Mouse (Mus musculus) T-helper 17 cell (primary cell): ENCODE data around the gene Gm826.

Experiments used
- in situ Hi-C, 2 experiments: fragments of 300-600 bp; cut with MboI, MseI; formaldehyde crosslinking; loops; 1 replicate in 1 of 2; 2 replicates in 1 of 2; pipeline ENCODE4 v1.15.1; 2025; ENCODE audit warnings: high pct_unique_total_duplicates in 2 of 2

Gm826 gene

DNA sequence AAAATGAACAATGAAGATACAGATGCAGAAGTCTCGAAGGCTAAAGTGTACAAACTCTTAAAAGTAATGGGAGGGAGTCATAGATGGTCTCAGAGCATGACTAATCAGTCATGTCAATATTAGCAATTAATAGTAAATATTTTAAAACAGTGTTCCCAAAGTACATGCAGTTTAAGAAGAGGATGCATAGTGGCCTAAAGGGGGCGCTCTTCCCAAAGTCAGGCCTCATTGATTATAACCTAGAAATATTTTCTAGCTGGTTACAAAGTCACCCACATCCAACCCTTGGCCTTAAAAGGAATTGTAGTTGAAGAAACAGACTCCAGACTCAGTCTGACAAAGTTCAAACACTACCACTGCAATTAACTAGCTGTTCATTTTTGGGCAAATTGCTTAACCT is 20.4 kb upstream of the Gm826 start:
- in situ Hi-C loops: no loop called here

DNA sequence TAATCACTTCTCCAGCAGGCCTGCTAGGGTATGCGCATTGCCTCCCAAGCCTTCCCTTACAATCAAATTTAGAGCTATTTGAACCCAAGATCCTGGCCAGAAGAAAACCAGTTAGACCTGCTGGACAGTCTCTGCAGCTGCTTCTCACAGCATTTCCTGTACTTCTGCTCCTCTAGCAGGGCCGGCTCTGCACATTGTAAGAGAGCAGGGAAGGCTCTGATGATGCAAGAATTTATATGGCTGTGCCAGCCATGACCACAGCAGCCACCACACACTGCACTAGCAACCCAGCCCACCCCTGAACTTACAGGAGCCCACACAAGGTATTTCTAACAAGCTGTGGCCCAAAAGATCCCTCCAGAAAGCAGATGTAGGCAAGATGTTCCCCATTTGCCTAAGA is 19.6 kb upstream of the Gm826 start:
- in situ Hi-C loops: no loop called here

DNA sequence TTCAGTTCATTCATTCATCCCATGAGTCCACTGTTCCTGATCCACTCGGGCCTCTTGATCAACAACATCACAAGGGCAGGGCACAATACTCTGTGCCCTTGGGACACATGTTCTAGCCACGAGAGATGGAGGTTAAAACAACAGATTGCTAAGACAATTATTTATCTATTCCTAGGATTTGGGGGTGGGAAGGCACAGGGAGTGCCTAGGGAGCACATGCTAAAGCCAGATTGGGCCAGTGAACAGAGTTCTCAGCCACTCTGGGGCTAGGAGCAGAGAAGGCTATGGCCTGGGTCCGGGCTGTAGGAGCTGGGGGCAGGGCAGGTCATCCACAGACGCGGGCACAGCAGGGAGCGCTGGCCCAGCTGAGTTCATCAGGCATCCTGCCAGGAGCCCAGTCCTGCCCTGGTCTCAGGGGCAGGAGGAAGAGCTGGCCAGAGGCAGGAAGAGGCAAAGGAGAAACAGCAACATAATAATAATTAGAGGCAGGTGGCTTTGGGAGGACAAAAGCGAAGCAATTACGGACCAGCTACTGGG is 17.1 kb upstream of the Gm826 start:
- in situ Hi-C loops: no loop called here

DNA sequence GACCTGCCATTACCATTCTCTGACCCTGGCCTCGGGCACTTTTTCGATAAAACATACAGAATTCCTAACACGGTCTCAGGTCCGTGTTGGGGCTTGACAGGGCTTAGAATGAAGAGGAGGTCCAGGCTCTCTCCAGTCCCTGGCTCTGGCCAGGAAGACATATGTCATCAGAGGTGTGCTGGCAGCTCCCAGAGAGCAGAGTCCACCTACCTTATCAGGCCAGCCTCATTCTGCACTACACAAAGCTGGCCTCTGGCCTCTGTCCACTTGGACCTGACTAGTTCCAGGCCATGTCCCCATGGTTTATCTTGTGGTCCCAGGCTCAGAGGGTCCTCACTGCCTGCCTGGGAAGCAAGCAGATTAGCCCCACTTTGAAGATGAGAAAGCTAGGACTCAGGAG is 15.6 kb upstream of the Gm826 start:
- in situ Hi-C loops: no loop called here

DNA sequence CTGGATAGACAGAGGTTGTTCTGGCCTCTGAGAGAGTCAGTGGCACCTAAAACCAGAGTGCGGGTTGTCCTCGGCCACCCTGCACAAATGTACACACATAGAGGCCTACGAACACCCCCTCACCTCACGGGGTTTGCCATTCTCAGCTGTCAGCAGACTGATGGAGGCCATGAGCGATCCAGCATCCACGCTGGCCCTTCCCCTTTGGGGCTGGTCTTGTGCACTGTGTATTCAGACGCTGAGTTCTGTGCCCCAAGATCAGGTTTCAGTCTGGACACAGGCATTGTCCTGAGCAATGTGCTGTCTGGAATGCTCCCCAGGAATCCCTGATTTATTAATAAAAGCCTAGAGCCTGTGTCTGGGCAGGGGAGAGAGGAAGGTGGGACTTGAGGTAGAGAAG is 14.8 kb upstream of the Gm826 start:
- in situ Hi-C loops: no loop called here

DNA sequence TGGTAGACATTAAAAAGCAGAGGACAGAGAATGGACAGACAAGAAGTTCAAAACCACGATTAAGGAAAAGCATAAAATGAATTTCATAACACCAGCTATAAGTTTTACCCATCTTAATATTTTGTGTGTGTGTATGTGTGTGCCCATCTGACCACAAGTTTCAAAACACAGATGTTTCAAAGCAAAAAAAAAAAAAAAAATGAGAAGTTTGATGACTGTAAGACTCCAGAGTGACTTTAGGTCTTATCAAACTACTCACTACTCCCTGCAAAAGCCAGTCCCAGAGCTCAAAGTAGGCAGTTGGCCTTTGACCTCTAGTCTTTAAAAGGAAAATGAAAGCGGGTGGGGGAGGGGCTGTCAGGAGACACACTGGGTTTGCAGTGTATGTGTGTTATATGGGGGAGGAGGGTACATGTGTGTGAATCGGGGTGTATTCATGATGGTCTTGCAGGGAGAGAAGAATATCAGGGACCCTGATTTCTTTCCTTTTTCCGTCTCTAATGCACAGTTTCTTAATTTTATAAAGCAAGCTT is 14.2 kb upstream of the Gm826 start:
- in situ Hi-C loops: no loop called here

DNA sequence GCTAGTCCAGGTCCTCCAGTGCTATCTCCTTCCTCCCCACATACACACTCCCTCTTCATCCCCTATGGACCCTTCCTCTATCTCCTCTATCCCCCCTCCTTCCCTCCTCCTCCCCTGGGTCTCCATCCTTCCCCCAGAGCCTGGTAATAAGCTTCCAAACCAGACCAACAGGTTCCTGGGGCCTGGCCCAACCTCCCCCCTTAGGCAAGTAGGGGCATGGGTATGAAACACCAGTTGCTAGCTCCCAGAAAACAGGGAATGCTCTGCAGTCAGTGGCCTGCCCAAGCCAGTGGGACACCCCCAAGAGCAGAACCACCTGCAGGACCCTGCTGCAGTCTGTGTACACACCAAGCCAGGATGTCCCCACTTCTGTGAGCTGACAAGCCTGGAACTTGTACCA is 11.7 kb upstream of the Gm826 start:
- in situ Hi-C loops: no loop called here

DNA sequence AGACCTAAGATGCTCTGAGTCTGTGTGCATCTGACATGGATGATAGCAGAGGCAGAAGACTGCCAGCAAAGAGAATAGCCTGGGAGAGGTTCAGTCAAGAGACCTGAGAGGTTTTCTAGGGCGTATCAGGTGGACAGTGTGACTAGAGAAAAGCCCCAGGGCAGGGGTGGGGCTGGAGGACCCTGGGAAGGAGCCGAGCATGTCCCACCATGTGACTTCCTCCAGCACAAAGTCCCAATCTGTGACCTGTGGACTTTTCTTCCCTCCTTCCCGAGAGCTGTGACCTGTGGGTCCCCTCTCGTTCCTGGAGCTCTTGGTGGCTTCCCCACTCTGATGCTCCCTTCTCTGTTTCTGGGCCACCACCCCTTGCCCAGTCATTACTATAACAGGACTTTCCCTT is 6.2 kb upstream of the Gm826 start:
- in situ Hi-C loops: no loop called here

DNA sequence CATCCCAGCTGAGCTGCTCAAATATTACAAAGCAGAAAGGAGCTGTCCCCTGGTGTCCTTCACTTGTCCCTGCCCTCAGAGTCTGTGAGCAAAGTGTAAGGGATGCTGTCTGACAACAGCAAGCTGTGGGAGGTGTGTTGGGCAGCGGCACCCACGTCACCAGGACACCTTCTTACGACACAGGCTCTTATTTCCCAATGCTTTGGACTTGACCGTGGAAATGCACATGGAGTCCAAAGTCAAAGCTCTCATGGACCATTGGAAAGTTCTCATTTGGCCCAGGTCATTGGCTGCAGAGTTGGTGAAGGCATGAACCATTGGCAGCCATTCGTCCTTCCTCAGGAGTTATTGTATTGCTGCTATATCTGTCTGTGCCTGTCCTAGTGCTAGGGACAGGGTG is 5.6 kb upstream of the Gm826 start:
- in situ Hi-C loops: no loop called here

DNA sequence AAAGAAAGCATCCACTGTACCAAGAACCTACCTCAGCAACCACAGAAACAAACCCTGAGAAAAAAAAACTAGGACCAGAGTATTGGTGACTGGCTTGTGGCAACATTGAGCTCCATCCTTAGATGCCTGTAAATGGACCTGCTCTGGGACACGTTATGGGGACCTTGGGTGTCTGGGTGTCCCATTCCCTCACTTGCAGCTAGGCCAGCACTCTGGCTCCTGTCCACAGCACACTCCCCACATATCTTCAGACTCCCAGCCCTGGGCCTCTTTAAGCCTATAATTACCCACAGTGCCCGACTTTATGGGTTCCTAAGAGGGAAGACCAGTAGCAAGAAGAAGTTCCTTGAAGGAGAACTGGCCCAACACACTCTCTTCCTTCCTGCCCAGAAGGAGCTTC is 2.1 kb upstream of the Gm826 start:
- in situ Hi-C loops: no loop called here

DNA sequence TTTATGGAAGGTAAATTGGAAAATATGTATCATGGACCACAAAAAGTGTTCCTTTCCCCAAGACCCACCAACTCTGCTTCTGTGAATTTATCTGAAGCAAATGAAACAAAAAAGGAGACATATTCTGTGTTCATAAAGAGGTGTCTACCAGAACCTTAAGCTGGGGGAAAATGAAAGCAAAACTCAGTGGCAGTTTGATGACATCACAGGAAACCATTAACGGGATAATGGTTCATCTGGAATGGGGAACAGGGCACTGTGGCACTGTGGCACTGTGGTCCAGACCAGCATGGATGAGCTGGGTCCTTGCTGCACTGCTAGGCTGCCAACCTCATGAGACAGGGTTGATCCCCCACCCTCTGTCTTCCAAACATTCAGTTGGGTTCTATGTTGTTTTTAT is 1.1 kb upstream of the Gm826 start:
- in situ Hi-C loops: no loop called here

DNA sequence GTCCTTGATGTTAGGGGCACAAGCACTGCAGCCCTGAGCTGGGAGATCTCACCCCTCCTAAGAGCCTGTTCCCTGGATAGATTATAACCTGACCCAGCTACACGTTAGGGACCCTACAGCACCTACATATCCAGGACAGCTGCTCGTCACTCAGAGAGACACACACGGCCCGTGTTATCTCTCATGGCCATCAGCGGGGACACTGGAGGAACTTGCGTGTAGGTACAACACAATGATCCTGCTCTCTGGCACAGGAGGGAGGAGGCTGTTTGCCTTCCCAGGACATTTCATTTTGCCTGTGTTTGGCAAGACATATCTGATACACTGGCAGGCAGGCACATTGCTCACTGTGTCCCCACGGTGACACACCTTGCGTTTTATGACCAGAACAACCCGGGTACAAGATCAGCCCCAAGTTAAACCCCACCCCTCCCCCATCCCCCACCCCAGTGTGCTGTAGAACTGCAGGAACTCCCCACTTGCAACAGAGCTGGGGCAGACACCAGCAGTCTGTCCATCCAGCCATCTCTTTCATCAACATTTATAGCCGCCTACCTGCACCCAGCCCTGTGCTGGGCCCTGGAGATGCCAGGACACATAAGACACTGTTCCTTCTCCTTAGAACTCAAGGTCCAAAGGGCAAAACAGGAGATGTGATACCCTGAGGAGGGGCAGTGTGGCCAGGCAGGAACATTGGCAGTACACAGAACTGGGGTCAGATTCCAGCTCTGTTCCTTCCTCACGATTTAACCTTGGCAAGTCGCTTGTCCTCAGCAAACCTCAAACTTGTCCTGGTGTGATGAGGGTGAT is 1.2 kb downstream of the Gm826 start:
- in situ Hi-C loops: no loop called here

DNA sequence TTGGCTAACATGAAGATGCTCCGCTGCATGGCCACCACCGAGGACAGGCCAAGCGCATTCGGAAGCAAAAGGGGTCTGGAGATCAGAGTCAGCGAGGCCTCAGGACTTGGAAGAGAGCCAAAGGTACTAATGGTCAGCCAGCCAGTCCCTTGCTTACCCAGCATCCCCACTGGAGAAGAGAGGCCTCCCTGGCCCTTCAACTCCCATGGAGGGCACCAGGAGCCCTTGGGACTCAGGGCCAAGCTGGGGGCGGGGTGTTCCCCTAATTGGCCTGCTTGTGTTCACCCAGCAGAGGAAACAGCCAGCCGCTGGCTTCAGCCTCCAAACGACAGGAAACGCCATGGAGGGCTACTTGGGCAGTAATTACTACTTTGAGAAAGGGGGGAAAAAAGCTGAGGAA is 5.1 kb downstream of the Gm826 start:
- in situ Hi-C loops: no loop called here

DNA sequence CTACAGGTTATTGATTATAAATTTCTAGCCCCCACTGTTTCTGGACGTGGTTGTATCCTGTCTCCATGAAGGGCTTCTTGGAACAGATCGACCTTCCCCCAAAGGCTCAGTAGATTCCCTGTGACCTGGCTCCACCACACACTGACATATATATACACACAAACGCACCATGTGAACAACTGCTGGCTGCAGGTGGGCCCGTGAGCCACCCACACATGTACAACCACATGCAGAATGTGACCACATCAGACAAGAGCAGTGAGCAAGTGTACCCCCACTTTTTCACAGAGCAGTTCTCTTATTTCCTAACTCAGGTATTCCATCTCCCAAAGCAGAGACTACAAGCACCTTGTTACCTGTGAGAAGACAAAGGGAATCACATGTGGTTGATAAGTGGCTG is 6.2 kb downstream of the Gm826 start:
- in situ Hi-C loops: no loop called here

DNA sequence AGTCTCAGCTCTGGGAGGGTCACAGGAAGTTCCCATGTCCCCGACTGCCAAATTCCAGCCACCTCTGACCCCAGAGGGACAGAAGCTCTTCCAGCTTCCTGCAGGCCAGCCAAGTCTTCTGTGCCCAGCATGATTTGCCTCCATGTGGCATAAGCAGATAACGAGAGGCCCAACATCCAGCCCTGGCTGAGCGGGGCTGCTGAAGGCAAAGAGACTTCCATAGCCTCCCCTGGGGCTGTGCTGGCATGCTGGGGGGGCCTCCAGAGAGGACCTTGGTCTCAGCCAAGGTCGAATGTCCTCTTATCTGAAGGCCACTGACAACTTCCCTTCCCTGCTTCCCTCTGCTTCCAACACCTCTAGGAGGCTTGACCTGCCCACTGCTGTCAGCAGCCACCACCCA is 6.8 kb downstream of the Gm826 start:
- in situ Hi-C loops: no loop called here

DNA sequence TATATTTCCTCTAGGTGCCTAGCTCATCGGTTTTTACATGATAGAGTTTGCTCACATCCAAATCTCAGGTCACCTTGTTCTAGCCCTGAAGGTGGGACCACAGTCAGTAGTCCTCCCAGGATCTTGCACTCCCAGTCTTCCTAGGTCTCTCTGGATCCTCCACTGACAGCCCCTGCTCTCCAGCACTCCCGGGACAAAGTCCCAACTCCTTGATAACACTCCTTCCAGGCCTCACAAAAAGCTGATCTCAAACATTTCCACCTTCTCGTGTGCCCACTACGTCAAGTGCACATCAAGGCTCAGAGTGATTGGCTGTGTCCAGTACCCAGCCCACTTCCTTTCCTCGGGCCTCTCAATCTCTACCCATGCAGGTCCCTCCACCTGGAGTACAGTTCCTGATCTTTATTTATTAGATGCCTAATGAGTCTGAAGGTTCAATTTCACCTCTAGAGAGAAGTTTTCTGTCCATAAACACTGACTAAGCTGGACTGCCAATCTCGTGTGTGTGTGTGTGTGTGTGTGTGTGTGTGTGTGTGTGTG is 8.8 kb downstream of the Gm826 start:
- in situ Hi-C loops: no loop called here

DNA sequence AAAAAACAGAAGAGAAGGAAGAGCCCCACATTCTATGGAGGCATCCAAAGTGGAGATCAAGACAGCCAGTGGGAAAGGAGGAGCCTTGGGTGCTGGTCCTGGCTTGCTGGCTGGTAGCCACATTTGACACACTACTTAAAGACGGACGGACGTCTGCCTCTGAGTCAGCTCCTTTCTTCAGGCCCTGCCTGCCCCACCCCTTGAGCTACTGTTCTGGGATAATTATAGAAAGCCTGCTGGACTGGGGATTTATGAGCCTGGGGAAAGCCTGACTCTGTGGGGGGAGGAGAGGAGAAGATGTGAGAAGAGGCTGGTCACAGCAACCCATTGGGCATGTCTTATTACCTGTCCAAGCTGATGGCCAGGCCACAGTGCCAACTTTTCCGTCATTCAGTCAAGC is 12.1 kb downstream of the Gm826 start:
- in situ Hi-C loops: no loop called here

DNA sequence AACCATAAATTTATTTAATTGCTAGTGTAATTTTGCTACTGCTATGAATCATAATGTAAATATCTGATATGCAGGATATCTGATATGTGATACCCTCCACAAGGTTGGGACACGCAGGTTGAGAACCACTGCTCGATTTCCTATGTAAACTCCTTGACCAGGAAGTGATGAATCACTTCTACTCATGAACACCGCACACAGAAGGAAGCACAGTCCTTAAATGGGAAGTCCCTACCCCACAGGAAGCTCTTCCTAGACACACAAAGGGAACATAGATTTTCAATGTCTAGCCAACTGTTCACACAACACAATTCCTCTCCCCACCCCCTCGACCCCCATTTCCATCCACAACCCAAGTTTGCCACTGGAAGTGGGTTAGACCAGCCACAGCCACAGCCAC is 15.7 kb downstream of the Gm826 start:
- in situ Hi-C loops: no loop called here

DNA sequence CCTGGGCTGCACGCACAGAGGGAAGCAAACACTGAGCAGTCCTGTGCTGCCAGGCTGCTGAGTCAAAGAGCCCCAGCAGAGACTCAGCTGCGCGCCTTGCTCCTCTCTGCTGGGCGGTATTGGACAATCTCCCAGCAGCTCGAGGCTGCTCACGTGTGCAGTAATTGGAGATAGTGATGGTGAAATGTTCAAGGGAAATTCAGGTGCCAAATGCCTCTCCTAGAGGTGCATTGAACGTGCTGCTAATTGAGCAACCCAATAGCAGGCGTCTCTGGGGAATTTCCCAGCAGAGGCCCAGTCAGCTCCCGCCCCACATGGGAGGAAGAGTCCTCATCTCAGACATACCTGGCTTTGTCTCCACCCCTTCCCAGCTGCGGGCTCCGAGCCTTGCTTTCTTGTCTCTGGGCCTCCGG is 20.4 kb downstream of the Gm826 start:
- in situ Hi-C loops: no loop called here

DNA sequence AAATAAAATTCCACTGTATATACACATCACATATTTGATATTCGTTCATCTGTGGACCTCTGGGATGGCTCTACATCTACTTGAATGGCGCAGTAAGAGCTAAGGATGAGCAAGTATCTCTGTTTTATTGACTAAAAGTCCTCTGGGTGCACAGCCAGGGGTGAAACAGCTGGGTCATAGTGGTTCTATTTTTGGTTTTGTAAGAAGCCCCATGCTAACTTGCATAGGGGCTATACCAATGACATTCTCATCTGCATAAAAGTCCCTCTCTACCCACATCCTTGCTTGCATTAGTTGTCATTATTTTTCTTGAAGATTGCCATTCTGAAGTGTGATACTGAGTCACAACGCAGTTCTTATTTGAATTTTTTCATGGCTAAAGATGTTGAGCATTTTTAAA is 28.9 kb downstream of the Gm826 start:
- in situ Hi-C loops: no loop called here

DNA sequence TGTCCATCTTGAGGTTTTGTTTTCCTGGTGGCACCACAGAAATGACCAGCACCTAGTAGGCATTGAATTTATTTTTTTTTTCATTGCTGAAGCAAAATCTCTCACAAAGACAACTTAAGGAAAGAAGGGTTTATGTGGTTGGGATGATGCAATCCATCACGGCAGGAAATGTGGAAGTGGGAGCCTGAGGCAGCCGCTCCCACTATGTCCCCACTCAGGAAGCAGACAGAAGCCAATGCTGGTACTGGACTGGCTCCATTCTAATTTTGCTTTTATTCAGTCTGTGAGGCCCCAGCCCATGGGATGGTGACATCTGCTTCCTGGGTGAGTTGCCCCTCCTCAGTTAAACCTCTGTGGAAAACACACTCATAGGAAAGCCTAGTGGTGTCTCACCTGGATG is 30.0 kb downstream of the Gm826 start:
- in situ Hi-C loops: no loop called here

DNA sequence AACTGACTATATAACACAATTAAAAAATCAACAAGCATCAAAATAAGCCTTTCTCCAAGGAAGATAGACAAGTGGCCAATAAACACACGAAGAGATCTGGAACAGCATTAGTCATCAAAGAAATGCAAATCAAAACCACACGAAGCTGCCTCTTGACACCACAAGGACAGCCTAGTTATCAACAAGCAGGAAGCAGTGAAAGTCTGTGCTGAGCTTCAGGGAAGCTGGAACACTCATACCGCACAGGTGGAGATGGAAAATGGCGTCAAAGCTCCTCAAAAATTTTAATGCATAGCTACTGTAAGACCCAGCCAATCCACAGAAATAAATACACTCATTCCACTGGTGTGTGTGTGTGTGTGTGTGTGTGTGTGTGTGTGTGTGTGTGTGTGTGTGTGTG is 31.9 kb downstream of the Gm826 start:
- in situ Hi-C loops: no loop called here

DNA sequence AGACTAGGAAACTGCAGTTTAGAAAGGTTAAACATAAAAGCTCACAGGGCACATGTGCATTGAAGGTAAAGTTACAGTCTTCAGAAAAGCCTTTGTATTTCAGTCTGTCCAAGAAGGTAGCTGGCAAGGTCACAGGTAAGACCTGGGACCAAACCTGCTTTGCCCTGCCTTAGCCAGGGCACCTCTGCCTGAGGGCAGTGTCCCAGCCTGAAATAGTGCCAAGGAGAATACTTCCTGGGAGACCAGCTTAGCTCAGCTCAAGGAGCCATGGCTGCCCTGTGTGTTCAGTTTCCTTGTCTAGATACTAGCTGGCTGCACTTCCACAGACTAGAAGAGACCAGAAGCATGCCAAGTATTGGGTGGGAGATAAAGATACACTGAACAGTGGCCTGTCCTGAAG is 35.4 kb downstream of the Gm826 start:
- in situ Hi-C loops: no loop called here
